Mouse (Mus musculus): ENCODE data around the gene Avpr2. TPM values are rescaled to one million over a fixed set of nuclear protein-coding genes. Genes with fewer than 3 reads are reported as not detected.

Avpr2 gene
- polyA plus RNA-seq, 2 experiments: not detected

DNA sequence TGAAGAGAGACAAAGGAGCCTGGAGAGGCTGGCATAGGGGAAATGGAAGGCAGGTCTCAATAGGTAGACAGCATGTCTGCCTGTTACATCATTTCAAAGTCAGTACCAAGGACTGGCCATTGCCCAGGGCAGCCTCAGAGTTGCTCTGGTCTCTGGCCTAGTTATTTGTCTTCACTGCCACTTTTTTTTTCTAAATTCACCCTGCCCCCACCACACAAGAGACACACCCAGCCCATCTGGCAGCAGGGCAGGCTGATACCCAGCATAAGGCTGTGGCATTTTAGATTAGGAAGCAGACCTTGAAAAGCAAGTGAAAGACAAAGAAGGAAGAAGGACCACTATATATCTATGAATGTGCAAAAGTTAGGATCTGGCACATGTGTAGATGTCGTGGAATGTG is 24.1 kb upstream of the Avpr2 start:
- Histone ChIP-seq H3K4me1 (ENCODE audit: control insufficient read depth, insufficient read depth, low read length) (no peaks in the 10 kb centered on the region), H3K27ac (replicated peaks; ENCODE audit: low read depth, low read length) (no peak overlapping the region), H3K27me3 (ENCODE audit: control insufficient read depth, insufficient read depth, low read length) (no peaks in the 10 kb centered on the region), H3K4me3 (replicated peaks; ENCODE audit: low read length) (no peak overlapping the region), H3K9ac (ENCODE audit: low read depth, low read length, severe bottlenecking) (no peak overlapping the region), H3K9me3 (ENCODE audit: control insufficient read depth, low read length) (no peaks in the 10 kb centered on the region), H3K4me2 (replicated peaks; ENCODE audit: low read depth, low read length, severe bottlenecking) (no peak overlapping the region), H3K36me3 (ENCODE audit: control insufficient read depth, insufficient read depth, low read length) (no peaks in the 10 kb centered on the region)
- no peak for TF ChIP-seq POLR2A (IDR thresholded peaks at IDR 0.05; ENCODE audit: borderline replicate concordance, extremely low read depth, insufficient read depth, insufficient read length)
- no peak for DNase-seq (ENCODE audit: low spot score)
- 57% methylated on average over 1 of the region's 1 CpGs for WGBS
- ATAC-seq (ENCODE audit: low FRiP score, low read depth): no peak

DNA sequence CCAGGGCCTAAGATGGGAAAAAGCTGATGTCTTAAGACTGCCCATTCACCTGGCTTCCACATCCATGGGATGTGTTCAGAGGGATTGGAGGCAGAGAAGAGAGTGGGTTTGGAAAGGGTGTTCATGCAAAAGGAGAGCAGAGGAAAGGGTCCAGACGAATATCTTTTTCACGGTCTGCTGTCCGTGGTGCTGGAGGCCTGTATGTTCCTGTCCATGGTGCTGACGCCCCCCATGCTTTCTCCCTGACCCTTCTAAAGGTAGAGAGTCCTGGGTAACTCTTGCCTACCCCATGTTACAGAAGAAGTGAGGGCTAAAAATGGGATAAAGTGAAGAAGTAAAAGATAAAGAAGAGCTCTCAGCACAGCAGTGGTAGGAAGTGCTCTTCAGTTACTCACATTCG is 22.6 kb upstream of the Avpr2 start:
- H3K27me3 ChIP-seq (ENCODE audit: control insufficient read depth, insufficient read depth, low read length): no peaks in the 10 kb centered on the region
- no peaks in the 10 kb centered on the region for H3K4me1 ChIP-seq (ENCODE audit: control insufficient read depth, insufficient read depth, low read length)
- no peak overlapping the region for H3K9ac ChIP-seq (ENCODE audit: low read depth, low read length, severe bottlenecking)
- H3K4me3 ChIP-seq (replicated peaks; ENCODE audit: low read length): no peak overlapping the region
- no peak overlapping the region for H3K27ac ChIP-seq (replicated peaks; ENCODE audit: low read depth, low read length)
- no peaks in the 10 kb centered on the region for H3K9me3 ChIP-seq (ENCODE audit: control insufficient read depth, low read length)
- WGBS: 6% methylated on average over 5 of the region's 5 CpGs
- DNase-seq (ENCODE audit: low spot score) (peak; percentile 13), ATAC-seq (ENCODE audit: low FRiP score, low read depth) (no peak)
- H3K36me3 ChIP-seq (ENCODE audit: control insufficient read depth, insufficient read depth, low read length): no peaks in the 10 kb centered on the region
- no peak for TF ChIP-seq POLR2A (IDR thresholded peaks at IDR 0.05; ENCODE audit: borderline replicate concordance, extremely low read depth, insufficient read depth, insufficient read length)
- H3K4me2 ChIP-seq (replicated peaks; ENCODE audit: low read depth, low read length, severe bottlenecking): no peak overlapping the region

DNA sequence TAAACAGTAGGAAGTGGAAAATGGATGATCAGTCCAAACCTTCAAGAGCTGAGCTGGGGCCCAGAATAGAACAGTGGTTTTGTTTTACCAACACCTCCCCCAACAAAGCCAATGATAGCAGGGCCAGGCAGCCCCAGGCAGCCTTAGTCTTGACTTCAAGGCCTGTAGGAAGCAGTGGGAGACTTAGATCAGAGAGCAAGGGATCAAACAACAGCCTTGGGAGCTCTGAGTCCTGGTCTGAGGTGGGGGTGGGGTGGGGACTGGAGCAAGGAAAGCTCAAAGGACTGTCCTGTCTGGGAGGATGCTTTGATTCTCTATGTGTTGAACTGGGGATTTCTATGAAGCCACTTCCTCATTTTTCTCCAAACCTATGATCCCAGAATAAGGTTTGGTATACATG is 20.4 kb upstream of the Avpr2 start:
- no peak overlapping the region for H3K4me2 ChIP-seq (replicated peaks; ENCODE audit: low read depth, low read length, severe bottlenecking)
- DNase-seq (ENCODE audit: low spot score) (no peak), ATAC-seq (ENCODE audit: low FRiP score, low read depth) (no peak)
- no peaks in the 10 kb centered on the region for H3K27me3 ChIP-seq (ENCODE audit: control insufficient read depth, insufficient read depth, low read length)
- H3K36me3 ChIP-seq (ENCODE audit: control insufficient read depth, insufficient read depth, low read length): no peaks in the 10 kb centered on the region
- no peak for TF ChIP-seq POLR2A (IDR thresholded peaks at IDR 0.05; ENCODE audit: borderline replicate concordance, extremely low read depth, insufficient read depth, insufficient read length)
- no peak overlapping the region for H3K27ac ChIP-seq (replicated peaks; ENCODE audit: low read depth, low read length)
- H3K4me1 ChIP-seq (ENCODE audit: control insufficient read depth, insufficient read depth, low read length): no peaks in the 10 kb centered on the region
- no peak overlapping the region for H3K9ac ChIP-seq (ENCODE audit: low read depth, low read length, severe bottlenecking)
- H3K4me3 ChIP-seq (replicated peaks; ENCODE audit: low read length): no peak overlapping the region
- H3K9me3 ChIP-seq (ENCODE audit: control insufficient read depth, low read length): no peaks in the 10 kb centered on the region

DNA sequence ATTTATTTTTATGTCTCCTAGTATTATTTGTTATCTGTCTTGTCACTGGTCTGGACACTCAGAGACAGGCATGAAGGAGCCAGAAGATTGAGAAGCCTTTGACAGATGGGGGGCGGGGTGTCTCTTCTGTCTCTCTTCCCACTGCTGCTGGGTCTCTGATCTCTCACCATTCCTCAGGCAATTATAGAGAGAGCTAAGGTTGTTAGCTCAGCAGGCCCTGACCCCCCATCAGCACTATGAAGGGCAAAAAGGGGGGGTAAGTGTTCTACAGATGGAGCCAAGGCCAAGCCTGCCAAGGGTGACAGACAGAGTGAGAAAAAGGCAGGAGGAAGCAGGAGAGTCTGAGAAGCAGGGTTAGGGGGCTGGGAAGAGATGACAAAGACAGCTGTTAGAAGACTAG is 19.9 kb upstream of the Avpr2 start:
- no peak for TF ChIP-seq POLR2A (IDR thresholded peaks at IDR 0.05; ENCODE audit: borderline replicate concordance, extremely low read depth, insufficient read depth, insufficient read length)
- ATAC-seq (ENCODE audit: low FRiP score, low read depth) (no peak), DNase-seq (ENCODE audit: low spot score) (no peak)
- Histone ChIP-seq H3K36me3 (ENCODE audit: control insufficient read depth, insufficient read depth, low read length) (no peaks in the 10 kb centered on the region), H3K4me1 (ENCODE audit: control insufficient read depth, insufficient read depth, low read length) (no peaks in the 10 kb centered on the region), H3K27ac (replicated peaks; ENCODE audit: low read depth, low read length) (no peak overlapping the region), H3K9me3 (ENCODE audit: control insufficient read depth, low read length) (no peaks in the 10 kb centered on the region), H3K4me2 (replicated peaks; ENCODE audit: low read depth, low read length, severe bottlenecking) (no peak overlapping the region), H3K4me3 (replicated peaks; ENCODE audit: low read length) (no peak overlapping the region), H3K9ac (ENCODE audit: low read depth, low read length, severe bottlenecking) (no peak overlapping the region), H3K27me3 (ENCODE audit: control insufficient read depth, insufficient read depth, low read length) (no peaks in the 10 kb centered on the region)
- 38% methylated on average over 1 of the region's 1 CpGs for WGBS

DNA sequence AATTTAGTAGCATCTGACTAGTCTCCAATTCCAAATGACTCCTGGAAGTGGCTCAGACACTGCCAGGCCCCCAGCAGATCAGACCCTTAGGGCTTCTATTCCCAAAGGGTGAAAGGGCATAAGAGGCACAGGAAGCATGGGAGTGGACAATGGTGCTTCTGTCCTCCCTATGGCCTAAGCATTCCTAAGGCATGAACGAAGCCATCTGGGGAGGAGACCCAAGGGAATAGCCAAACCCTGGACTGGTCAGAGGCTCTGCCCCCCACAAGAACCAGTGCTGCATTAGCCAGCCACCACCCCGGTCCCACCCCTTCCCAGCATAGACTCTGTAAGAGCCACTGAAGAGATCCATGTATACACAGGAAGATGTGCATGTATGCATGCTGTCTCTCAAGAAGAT is 16.0 kb upstream of the Avpr2 start:
- no peak overlapping the region for H3K27ac ChIP-seq (replicated peaks; ENCODE audit: low read depth, low read length)
- ATAC-seq (ENCODE audit: low FRiP score, low read depth) (no peak), DNase-seq (ENCODE audit: low spot score) (no peak)
- no peaks in the 10 kb centered on the region for H3K9me3 ChIP-seq (ENCODE audit: control insufficient read depth, low read length)
- no peak overlapping the region for H3K9ac ChIP-seq (ENCODE audit: low read depth, low read length, severe bottlenecking)
- H3K27me3 ChIP-seq (ENCODE audit: control insufficient read depth, insufficient read depth, low read length): peaks cover 9% of the 10 kb centered on the region; the same call in 1 of the 2 replicates
- no peaks in the 10 kb centered on the region for H3K4me1 ChIP-seq (ENCODE audit: control insufficient read depth, insufficient read depth, low read length)
- WGBS: 73% methylated on average over 2 of the region's 2 CpGs
- no peak overlapping the region for H3K4me2 ChIP-seq (replicated peaks; ENCODE audit: low read depth, low read length, severe bottlenecking)
- H3K36me3 ChIP-seq (ENCODE audit: control insufficient read depth, insufficient read depth, low read length): no peaks in the 10 kb centered on the region
- no peak overlapping the region for H3K4me3 ChIP-seq (replicated peaks; ENCODE audit: low read length)
- no peak for TF ChIP-seq POLR2A (IDR thresholded peaks at IDR 0.05; ENCODE audit: borderline replicate concordance, extremely low read depth, insufficient read depth, insufficient read length)

DNA sequence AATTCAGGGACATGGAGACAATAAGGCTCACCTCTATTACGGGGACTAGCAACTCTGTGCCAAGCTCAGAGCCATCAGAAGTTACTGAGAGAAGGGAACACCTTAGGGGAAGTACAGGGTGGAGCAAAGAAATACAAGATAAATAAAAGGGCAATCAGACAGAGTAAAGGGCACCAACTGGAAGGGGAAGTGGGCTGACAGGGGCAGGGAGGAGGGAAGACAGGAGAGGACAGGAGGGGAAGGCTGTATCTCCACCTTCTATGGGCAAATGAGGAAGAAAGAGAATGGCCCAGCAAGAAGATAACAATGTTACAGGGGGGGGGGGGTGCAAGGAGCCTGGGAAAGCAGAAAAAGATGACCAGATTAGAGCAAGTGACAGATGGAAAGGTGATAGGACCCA is 14.9 kb upstream of the Avpr2 start:
- Histone ChIP-seq H3K9ac (ENCODE audit: low read depth, low read length, severe bottlenecking) (no peak overlapping the region), H3K27ac (replicated peaks; ENCODE audit: low read depth, low read length) (no peak overlapping the region), H3K4me3 (replicated peaks; ENCODE audit: low read length) (no peak overlapping the region), H3K27me3 (ENCODE audit: control insufficient read depth, insufficient read depth, low read length) (peaks cover 9% of the 10 kb centered on the region; the same call in 1 of the 2 replicates), H3K4me2 (replicated peaks; ENCODE audit: low read depth, low read length, severe bottlenecking) (no peak overlapping the region), H3K36me3 (ENCODE audit: control insufficient read depth, insufficient read depth, low read length) (no peaks in the 10 kb centered on the region), H3K4me1 (ENCODE audit: control insufficient read depth, insufficient read depth, low read length) (peaks cover 2% of the 10 kb centered on the region; the same call in 1 of the 2 replicates), H3K9me3 (ENCODE audit: control insufficient read depth, low read length) (no peaks in the 10 kb centered on the region)
- 75% methylated on average over 1 of the region's 1 CpGs for WGBS
- no peak for TF ChIP-seq POLR2A (IDR thresholded peaks at IDR 0.05; ENCODE audit: borderline replicate concordance, extremely low read depth, insufficient read depth, insufficient read length)
- DNase-seq (ENCODE audit: low spot score): no peak
- no peak for ATAC-seq (ENCODE audit: low FRiP score, low read depth)

All from limb, embryonic 14.5 days (tissue).